Mouse (Mus musculus): ENCODE measurements at regions not wholly inside any gene's neighbourhood (a gene's known extent, or its start where the extent isn't known, plus 50 kb on each side); places are given as distances from the start of the nearest gene placed in this dataset.
A peak's percentile ranks its signal among the peaks of the same experiment; 100 is the strongest.

DNA sequence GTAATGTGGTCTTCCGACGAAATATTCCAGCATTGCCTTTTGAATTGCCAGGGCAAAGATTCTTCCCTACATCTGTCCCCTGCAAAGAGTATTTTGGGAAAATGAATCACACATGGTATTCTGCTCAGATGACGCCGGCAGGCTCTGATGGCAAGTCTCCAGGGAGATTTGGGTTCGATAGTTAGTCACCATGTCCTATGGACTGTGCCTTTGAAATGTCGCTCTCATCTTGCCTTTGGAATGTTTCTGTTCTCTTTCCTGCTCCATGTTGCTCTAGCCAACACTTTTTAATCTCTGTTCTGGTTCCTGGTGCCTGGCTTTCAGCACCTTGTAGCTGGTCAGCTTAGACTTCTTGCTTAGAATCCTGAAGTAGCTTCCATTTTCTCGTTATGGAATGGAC, 252.3 kb downstream of the Itga8 start:
- Histone ChIP-seq H3K27me3 (ENCODE audit: control insufficient read depth in 1 of 2, insufficient read depth in 2 of 2, low read length in 2 of 2) (no peaks in the 10 kb centered on the region), H3K36me3 (ENCODE audit: control insufficient read depth in 1 of 2, insufficient read depth in 2 of 2, low read length in 2 of 2) (no peaks in the 10 kb centered on the region), H3K79me2 (ENCODE audit: control insufficient read depth, insufficient read depth, low read length, poor library complexity) (no peaks in the 10 kb centered on the region), H3K4me1 (ENCODE audit: control insufficient read depth in 1 of 2, insufficient read depth in 2 of 2, low read length in 2 of 2) (no peaks in the 10 kb centered on the region), H3K4me3 (ENCODE audit: control insufficient read depth in 1 of 2, insufficient read depth in 1 of 2, low read depth in 2 of 2, low read length in 2 of 2) (no peak overlapping the region), H3K9me3 (replicated peaks; ENCODE audit: insufficient read depth, low read length) (no peaks in the 10 kb centered on the region), H3K9ac (ENCODE audit: control insufficient read depth, low read depth, low read length, poor library complexity, severe bottlenecking) (no peak overlapping the region), H3K27ac (ENCODE audit: control insufficient read depth, low read depth, low read length) (no peak overlapping the region)
- TF ChIP-seq CHD2 (IDR thresholded peaks at IDR 0.05; ENCODE audit: low read length) (no peak), EP300 (IDR thresholded peaks at IDR 0.05; ENCODE audit: low read depth in 1 of 2, low read length in 2 of 2) (no peak), E2F4 (IDR thresholded peaks at IDR 0.05; ENCODE audit: borderline replicate concordance, low read depth, low read length) (no peak), USF2 (IDR thresholded peaks at IDR 0.05; ENCODE audit: borderline replicate concordance in 1 of 2, insufficient read depth in 1 of 2, low read depth in 1 of 2, low read length in 2 of 2) (no peak)
- no peak for DNase-seq (ENCODE audit: low read depth, low spot score)

DNA sequence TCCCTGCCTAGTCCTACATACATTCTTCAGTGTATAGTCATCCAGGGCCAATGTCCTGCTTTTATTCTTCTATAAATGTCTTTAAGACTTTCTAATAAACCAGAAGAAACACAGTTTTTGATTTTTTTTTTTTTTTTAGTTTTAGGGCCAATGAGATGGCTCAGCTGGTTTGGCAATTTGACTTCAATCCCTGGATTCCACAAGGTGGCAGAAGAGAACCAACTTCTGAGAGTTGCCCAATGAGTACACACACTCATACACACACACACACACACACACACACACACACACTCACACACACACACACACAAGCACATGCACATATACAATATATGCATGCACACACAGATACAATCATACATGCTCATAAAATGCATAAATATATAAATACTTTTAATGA, 251.8 kb downstream of the Itga8 start:
- no peak overlapping the region for H3K9ac ChIP-seq (ENCODE audit: control insufficient read depth, low read depth, low read length, poor library complexity, severe bottlenecking)
- no peaks in the 10 kb centered on the region for H3K36me3 ChIP-seq (ENCODE audit: control insufficient read depth in 1 of 2, insufficient read depth in 2 of 2, low read length in 2 of 2)
- DNase-seq (ENCODE audit: low read depth, low spot score): peak; percentile 3
- no peak overlapping the region for H3K4me3 ChIP-seq (ENCODE audit: control insufficient read depth in 1 of 2, insufficient read depth in 1 of 2, low read depth in 2 of 2, low read length in 2 of 2)
- no peak overlapping the region for H3K27ac ChIP-seq (ENCODE audit: control insufficient read depth, low read depth, low read length)
- H3K9me3 ChIP-seq (replicated peaks; ENCODE audit: insufficient read depth, low read length): no peaks in the 10 kb centered on the region
- TF ChIP-seq ZNF384 (IDR thresholded peaks at IDR 0.05; ENCODE audit: low read depth, low read length) (no peak), POLR2AphosphoS5 (IDR thresholded peaks at IDR 0.05; ENCODE audit: borderline replicate concordance, low read depth, low read length) (no peak), E2F4 (IDR thresholded peaks at IDR 0.05; ENCODE audit: borderline replicate concordance, low read depth, low read length) (no peak), SMC3 (IDR thresholded peaks at IDR 0.05; ENCODE audit: low read depth, low read length) (0 out of 2 replicates have a peak, but pooled peaks have one; percentile 25), POLR2A (IDR thresholded peaks at IDR 0.05; ENCODE audit: control insufficient read depth in 1 of 2, insufficient read depth in 1 of 2, low read depth in 1 of 2, low read length in 2 of 2, poor library complexity in 1 of 2) (no peak), NRF1 (IDR thresholded peaks at IDR 0.05; ENCODE audit: insufficient read depth, low read depth, low read length, poor library complexity, severe bottlenecking) (no peak), CTCF (IDR thresholded peaks at IDR 0.05 in 2 of 3, conservative IDR thresholded peaks at IDR 0.05 in 1 of 3; ENCODE audit: control insufficient read depth in 1 of 3, insufficient read depth in 1 of 3, low read depth in 2 of 3, low read length in 3 of 3, poor library complexity in 1 of 3, severe bottlenecking in 1 of 3) (peak in 1 of 3 experiments; percentile 24; a peak in 2 of 6 replicates), MAX (IDR thresholded peaks at IDR 0.05; ENCODE audit: low read length) (no peak), ZKSCAN1 (IDR thresholded peaks at IDR 0.05; ENCODE audit: low read depth, low read length) (no peak), RAD21 (IDR thresholded peaks at IDR 0.05; ENCODE audit: low read depth, low read length) (no peak; the same call in 1 of the 2 replicates), GATA1 (IDR thresholded peaks at IDR 0.05; ENCODE audit: low read depth, low read length) (no peak), ETS1 (IDR thresholded peaks at IDR 0.05; ENCODE audit: low read depth, low read length) (no peak)
- H3K79me2 ChIP-seq (ENCODE audit: control insufficient read depth, insufficient read depth, low read length, poor library complexity): no peaks in the 10 kb centered on the region
- H3K27me3 ChIP-seq (ENCODE audit: control insufficient read depth in 1 of 2, insufficient read depth in 2 of 2, low read length in 2 of 2): no peaks in the 10 kb centered on the region
- H3K4me1 ChIP-seq (ENCODE audit: control insufficient read depth in 1 of 2, insufficient read depth in 2 of 2, low read length in 2 of 2): no peaks in the 10 kb centered on the region
